Comparison of ENCODE assay signal across 8 mouse cellular contexts in the genomic region with DNA sequence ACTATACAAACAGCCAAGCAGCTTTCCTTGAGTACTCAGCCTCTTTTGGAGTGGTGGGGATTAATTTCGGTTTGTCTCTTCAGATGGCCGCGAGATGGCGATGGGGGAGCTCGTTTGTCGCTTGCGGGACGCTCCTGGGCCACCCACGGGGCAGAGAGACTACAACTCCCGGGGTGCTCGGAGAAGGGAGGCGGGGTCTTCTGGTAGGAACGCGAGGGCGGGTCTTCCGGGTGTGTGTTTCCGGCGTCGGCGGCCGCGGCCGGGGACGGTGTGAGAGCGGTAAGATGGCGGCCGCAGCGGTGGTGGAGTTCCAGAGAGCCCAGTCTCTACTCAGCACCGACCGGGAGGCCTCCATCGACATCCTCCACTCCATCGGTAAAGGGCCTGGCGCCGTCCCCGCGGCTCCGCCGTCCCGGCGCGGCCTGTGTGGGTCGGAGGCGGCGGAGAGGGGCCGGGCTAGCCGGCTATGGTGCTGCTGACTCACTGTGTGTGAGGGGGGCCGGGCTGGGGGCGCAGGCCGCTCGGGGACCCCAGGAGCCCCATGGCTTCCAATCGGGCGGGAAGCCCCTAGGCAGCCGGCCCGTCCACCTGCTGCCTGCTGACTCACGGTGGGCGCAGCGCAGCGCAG. TPM values are rescaled to one million over a fixed set of nuclear protein-coding genes. Genes with fewer than 3 reads are reported as not detected.
DNase-seq lines count a peak whose midpoint lies in the region; ATAC-seq lines count a peak whose summit lies in the region.

A gene (plus strand): TSS at position 235 of the 628 bp plus-strand sequence.

- peak; percentile 98 for DNase-seq in Muller cell, postnatal 12 days (ENCODE audit: inconsistent ontology term)
- peak; percentile 97 for DNase-seq in cerebellum, adult 9-11 months
- peak; percentile 94 to 98 for DNase-seq in frontal cortex, adult 2 months (ENCODE audit: extremely low spot score in 1 of 2, low spot score in 1 of 2)
- peak; percentile 98 for DNase-seq in hindbrain, embryonic 11.5 days (ENCODE audit: low spot score)
- DNase-seq in layer of hippocampus, postnatal 10 days (ENCODE audit: low spot score in 2 of 2) = peak; percentile 94 to 96
- peak; percentile 98 for DNase-seq in lung, postnatal 10 days
- peak; percentile 93 for DNase-seq in ovary, postnatal 36 days (ENCODE audit: low spot score)
- peak; percentile 95 for DNase-seq in thymus, postnatal 25 days

- ATAC-seq in hindbrain, embryonic 11.5 days (ENCODE audit: low FRiP score) = peak; percentile 97

- 0 out of 2 replicates have a peak, but pooled peaks cover 2% of the 10 kb centered on the region for H3K36me3 ChIP-seq in hindbrain, embryonic 11.5 days (ENCODE audit: control insufficient read depth, insufficient read depth, low read length)

- peak within 1 kb of the TSS; percentile 85 for H3K27ac ChIP-seq in hindbrain, embryonic 11.5 days (ENCODE audit: low read depth, low read length)

- peak within 1 kb of the TSS; percentile 94 for H3K4me3 ChIP-seq in hindbrain, embryonic 11.5 days (ENCODE audit: low read depth, low read length)

- peak within 1 kb of the TSS; percentile 53 for H3K4me2 ChIP-seq in hindbrain, embryonic 11.5 days (replicated peaks; ENCODE audit: low read depth, low read length)

- H3K4me1 ChIP-seq in hindbrain, embryonic 11.5 days (replicated peaks; ENCODE audit: control insufficient read depth, insufficient read depth, low read length) = no peaks in the 10 kb centered on the region

- 0% methylated on average over 50 of the region's 58 CpGs for WGBS in hindbrain, embryonic 11.5 days

- H3K9ac ChIP-seq in hindbrain, embryonic 11.5 days (ENCODE audit: low read depth, low read length) = peak within 1 kb of the TSS; percentile 85

- H3K9me3 ChIP-seq in hindbrain, embryonic 11.5 days (ENCODE audit: control insufficient read depth, low read length) = no peaks in the 10 kb centered on the region

- no peaks in the 10 kb centered on the region for H3K27me3 ChIP-seq in hindbrain, embryonic 11.5 days (ENCODE audit: control insufficient read depth, insufficient read depth, low read length)

RNA-seq across cellular contexts. Expression of the gene that starts here (rescaled TPM):
- 72.2 and 73.9 TPM in 2 replicates for polyA plus RNA-seq in frontal cortex, adult 2 months (2012; rRNA removed)
- polyA plus RNA-seq in hindbrain, embryonic 11.5 days (2014; fragmentation: Nextera tagmentation; extraction: Ambion mirVana) = 354 and 383 TPM in 2 replicates
- total RNA-seq in layer of hippocampus, postnatal 10 days (2021) = 100 to 1,000 TPM; 106 to 116 TPM

Comparison
In these comparisons a context has a peak if more than half of its experiments do, and no peak if none do; other contexts are left out.
1. Peak in every context shown above with its lines: DNase-seq, ATAC-seq, H3K4me3 ChIP-seq and H3K27ac ChIP-seq.